Mouse (Mus musculus) embryo, embryonic 11.5 days (tissue): ENCODE measurements around the gene Arrdc5.
"Not testable (repeated sequence)": the region's sequence is repeated elsewhere in the genome, so short reads cannot be mapped to it uniquely, and the experiment has no call there.

Source experiments
- DNase-seq: peaks from one replicate; pipeline ENCODE4 v3.0.0-alpha.2; 2012; ENCODE audit warnings: low read depth, low spot score

The Arrdc5 gene

GRCm38 (mm10) chr17:56278340-56278739 is 21.7 kb downstream of the Arrdc5 start:
- DNase-seq: no peak

DNA sequence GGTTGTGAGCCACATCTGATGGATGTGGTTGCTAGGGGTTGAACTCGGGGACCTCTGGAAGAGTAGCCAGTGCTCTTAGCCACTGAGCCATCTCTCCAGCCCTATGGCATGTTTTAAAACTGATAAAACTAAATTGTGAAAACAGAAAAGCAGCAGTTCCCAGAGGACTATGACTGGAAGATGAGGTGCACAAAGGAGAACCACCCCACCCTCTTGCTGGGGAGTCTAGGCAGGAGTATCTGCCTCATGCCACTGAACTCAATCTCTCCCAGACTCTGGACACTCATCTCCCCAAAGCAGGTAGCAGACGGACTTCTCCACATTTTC is 22.6 kb downstream of the Arrdc5 start:
- DNase-seq: no peak

GRCm38 (mm10) chr17:56276643-56277566 is 23.2 kb downstream of the Arrdc5 start, which contains the start of gene Ticam1:
Gene Ticam1 (minus strand): TSS chr17:56276786.
- DNase-seq: peak; percentile 98

DNA sequence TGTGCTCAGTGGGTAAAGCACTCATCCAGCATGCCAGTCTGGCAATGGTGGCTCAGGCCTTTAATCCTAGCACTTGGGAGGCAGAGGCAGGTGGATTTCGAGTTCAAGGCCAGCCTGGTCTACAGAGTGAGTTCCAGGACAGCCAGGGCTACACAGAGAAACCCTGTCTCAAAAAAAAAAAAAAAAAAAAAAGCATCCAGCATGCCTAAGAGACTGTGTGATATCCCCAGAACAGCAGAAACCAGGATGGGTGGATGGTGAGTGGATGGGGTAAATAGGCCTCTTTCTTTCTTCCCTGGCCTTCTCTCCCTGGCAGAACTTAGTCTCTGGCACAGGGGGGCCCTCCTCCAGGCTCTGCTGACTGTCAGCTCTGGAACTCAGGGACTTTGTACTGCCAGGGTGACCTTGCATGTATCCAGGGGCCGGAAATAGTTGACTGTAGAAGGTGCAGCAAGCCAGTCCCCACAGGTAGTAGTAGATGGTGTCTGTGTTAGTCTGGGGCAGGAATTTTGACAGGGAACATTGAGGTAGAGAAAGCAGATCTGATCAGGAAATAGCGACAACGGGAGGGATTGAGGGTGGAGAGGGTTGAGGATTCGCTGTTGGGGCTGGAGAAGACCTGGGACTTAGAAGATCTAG is 24.1 kb downstream of the Arrdc5 start:
- no peak for DNase-seq

- no peak for DNase-seq
These were observed 26.1 kb downstream of the Arrdc5 start for GRCm38 (mm10) chr17:56273986-56274385.

DNA sequence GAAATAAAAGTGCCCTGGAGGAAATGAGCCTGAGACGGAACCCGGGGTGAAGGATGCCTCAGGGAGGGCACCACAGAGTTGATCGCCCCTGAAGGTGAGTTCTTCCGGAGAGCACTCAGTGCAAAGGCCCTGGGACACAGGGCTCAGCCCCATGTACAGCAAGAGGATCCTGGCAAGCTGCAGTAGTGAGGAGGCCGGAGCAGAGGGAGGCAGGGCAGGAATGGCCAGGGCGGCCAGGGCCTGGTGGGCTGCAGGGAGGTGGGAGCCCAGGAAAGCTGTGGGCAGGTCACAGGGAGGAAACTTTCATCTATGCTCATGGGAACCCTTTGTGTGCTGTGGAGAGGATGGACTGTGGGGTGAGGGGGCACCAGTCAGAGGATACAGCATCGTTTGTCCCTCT is 26.6 kb downstream of the Arrdc5 start:
- no peak for DNase-seq

GRCm38 (mm10) chr17:56272644-56273043 is 27.4 kb downstream of the Arrdc5 start:
- DNase-seq: no peak

- no peak for DNase-seq
These were observed 28.4 kb downstream of the Arrdc5 start for GRCm38 (mm10) chr17:56271609-56272253.

- no peak for DNase-seq
These were observed 30.3 kb downstream of the Arrdc5 start for GRCm38 (mm10) chr17:56269741-56270140.

DNA sequence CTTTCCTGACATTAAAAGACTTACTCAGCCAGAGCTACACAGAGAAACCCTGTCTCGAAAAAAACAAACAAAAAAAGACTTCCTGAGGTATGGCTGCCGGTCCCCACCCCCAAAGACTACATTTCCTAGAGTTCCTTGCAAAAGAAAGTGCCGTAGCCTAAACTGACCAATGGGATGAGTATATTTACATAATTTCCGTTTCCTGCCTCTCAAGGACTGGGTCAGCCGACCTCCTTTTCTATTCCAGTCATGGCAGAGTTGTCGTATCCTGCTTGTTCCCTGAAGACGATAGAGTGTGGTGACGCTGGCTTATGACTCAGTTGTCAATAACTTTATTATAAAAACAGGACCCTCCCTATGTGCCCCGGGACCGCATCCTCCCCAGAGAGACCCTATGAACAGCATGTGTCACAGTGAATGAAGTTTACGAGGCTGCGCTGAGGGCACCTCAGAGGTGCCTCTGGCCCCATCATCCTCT is 30.9 kb downstream of the Arrdc5 start:
- DNase-seq: no peak

- DNase-seq: no peak
These were observed 33.8 kb downstream of the Arrdc5 start for GRCm38 (mm10) chr17:56266271-56266670.

DNA sequence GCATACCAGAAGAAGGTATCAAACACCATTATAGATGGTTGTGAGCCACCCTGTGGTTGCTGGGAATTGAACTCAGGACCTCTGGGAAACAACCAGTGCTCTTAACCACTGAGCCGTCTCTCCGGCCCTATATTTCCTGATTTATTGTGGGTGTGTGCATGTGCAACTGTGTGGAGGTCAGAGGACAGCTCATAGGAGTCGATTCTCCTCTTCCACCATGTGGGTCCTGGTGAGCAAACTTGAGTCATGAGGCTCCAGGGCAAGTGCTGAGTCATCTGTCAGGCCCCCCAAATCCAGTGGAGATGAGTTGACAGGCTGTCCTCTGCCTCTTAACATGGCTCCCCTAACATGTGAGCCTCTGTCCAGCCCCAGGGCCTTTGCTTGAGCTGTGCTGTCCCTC is 34.2 kb downstream of the Arrdc5 start:
- DNase-seq: no peak

DNA sequence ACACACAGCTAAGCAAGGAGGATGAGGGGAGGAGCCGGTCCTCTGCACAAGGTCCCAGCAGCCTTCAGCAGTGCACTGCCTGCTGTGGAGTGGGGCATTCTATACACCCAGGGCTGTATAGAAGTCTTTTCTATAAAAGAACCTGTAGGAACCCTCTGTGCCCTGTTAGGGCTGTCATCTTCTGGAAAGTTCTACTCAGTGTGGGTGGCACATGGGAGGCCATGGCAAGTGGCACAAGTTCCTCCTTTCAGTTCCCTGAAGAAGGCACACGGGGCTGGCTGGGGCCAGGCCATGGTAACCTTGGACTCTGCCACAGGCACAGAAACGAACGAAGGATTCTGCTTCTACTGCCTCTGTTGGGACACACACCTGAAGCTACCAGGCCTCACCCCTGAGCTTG is 35.1 kb downstream of the Arrdc5 start:
- DNase-seq: no peak

GRCm38 (mm10) chr17:56264020-56264419 is 36.1 kb downstream of the Arrdc5 start:
- DNase-seq: peak; percentile 63

DNA sequence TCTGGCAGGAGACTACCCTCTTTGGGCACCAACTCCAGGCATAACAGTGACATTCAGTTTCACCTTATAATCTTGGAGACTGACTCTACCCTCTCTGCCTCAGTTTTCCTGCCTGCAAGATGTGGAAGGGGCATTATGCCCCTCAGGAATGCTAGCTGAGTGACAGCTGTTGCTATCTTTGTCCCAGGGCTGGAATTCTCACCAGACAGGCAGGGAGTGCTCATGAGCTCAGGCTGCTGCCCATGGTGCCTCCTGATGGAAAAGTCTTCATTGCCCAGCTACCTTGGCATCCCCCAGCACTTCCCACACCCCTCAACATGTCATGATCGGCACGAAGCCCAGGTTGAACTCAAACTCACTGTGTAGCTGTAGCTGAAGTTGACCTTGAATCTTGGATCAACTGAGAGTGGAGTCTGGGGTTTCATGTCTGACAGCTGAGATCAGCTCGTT is 37.4 kb downstream of the Arrdc5 start:
- no peak for DNase-seq

- DNase-seq: no peak
These were observed 38.9 kb downstream of the Arrdc5 start for GRCm38 (mm10) chr17:56261166-56261565.

GRCm38 (mm10) chr17:56259301-56260037 is 40.6 kb downstream of the Arrdc5 start:
- no peak for DNase-seq

DNA sequence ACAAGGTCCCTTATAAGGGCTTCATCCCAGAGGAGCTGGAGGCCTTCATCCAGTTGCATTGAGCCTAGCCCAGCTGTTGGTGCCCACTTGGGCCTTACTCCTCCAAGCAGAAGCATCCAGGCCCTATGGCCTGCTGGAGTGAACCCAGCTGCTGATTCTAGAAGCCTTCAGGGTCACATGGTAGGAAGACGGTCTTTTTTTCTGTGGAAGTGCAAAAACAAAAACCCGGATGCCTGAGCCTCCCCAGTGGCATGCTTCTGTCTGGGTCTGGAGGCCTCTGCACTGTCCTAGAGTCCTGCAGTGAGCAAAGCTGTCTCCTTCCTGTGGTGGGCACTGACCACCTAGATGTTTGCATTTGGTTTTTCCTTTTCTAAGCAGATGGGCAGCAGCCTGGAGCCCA is 41.3 kb downstream of the Arrdc5 start:
- DNase-seq: not testable (repeated sequence)

DNA sequence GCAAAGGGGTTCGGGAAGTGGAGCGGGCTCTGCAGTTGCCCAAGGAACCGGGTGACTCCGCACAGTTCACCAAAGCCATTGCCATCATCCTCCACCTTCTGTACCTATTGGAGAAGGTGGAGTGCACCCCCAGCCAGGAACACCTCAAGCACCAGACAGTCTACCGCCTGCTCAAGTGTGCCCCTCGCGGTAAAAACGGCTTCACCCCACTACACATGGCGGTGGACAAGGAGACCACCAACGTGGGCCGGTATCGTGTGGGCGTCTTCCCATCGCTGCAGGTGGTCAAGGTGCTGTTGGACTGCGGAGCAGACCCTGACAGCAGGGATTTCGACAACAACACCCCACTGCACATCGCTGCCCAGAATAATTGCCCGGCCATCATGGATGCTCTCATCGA is 41.8 kb downstream of the Arrdc5 start:
- DNase-seq: not testable (repeated sequence)

- DNase-seq: no peak
These were observed 42.7 kb downstream of the Arrdc5 start for GRCm38 (mm10) chr17:56257181-56257894.
